Mouse (Mus musculus): ENCODE results near the gene Klc2. TPM values are rescaled to one million over a fixed set of nuclear protein-coding genes. Genes with fewer than 3 reads are reported as not detected.
"Not testable (repeated sequence)": the region's sequence is repeated elsewhere in the genome, so short reads cannot be mapped to it uniquely, and the experiment has no call there.

Klc2 gene
- polyA plus RNA-seq, 1 experiment from 2014 or later: 13.1 TPM

DNA sequence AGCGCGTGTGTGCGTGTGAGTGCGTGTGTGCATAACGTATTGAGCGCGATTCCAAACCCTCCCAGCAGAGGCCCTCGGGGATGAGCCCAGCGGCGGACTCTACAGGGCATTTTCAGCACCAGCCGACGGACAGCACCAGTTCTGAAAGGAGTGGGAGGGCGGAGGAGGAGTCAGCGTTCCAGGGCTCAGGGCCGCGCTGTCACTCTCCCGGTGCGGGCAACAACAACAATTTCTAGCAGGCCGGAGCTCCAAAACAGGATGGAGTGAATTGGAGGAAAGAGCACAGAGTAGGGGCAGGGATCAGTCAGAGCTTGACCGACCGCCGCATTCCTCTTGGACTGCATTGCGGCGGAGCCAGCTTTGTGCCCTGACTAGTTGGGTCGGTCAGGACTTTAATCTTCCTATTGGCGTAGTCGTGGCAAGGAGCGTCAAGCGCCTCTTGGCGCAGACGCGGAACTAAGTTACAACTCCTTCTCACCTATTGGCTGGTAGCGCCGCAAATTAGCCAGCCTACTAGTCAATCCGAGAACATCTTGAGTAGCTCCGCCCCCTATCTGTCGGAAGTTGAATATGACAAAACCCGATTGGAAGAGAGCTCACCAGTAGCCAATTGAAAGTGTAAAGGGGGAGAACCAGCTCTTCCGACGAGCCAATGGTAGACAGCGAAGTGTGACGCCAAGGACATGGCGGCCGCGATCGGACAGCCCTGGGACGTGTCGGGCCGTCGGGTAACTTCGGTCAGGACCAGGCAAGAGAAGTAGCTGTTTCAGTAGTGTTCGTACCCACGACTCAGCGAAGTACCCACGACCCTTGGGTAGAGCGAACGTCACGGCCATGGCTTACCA, 30.3 kb downstream of the Klc2 start, which contains the start of gene Yif1a:
Gene Yif1a (plus strand): TSS at position 655 of the 845 bp plus-strand sequence.
- Histone ChIP-seq H3K4me3 (ENCODE audit: low read depth, low read length) (peak within 1 kb of the TSS; percentile 77), H3K9me3 (ENCODE audit: control insufficient read depth, low read length) (no peaks in the 10 kb centered on the region), H3K4me2 (ENCODE audit: low read depth, low read length) (peak within 1 kb of the TSS; percentile 85), H3K9ac (ENCODE audit: low read depth, low read length) (peak within 1 kb of the TSS; percentile 78), H3K27me3 (replicated peaks; ENCODE audit: control insufficient read depth, insufficient read depth, low read length) (peaks cover 34% of the 10 kb centered on the region), H3K36me3 (ENCODE audit: control insufficient read depth, insufficient read depth, low read length) (peaks cover 39% of the 10 kb centered on the region), H3K4me1 (ENCODE audit: control insufficient read depth, insufficient read depth, low read length) (peaks cover 10% of the 10 kb centered on the region; the same call in 1 of the 2 replicates), H3K27ac (replicated peaks; ENCODE audit: low read depth, low read length) (peak within 1 kb of the TSS; percentile 78)
- ATAC-seq (ENCODE audit: low read depth) (peak; percentile 94), DNase-seq (ENCODE audit: low spot score) (peak; percentile 100)
- WGBS: 1% methylated on average over 57 of the region's 58 CpGs

- DNase-seq (ENCODE audit: low spot score); H3K4me3 ChIP-seq (ENCODE audit: low read depth, low read length); H3K9me3 ChIP-seq (ENCODE audit: control insufficient read depth, low read length); H3K4me2 ChIP-seq (ENCODE audit: low read depth, low read length); H3K27ac ChIP-seq (replicated peaks; ENCODE audit: low read depth, low read length); H3K4me1 ChIP-seq (ENCODE audit: control insufficient read depth, insufficient read depth, low read length); ATAC-seq (ENCODE audit: low read depth); H3K9ac ChIP-seq (ENCODE audit: low read depth, low read length): not testable (repeated sequence)
- WGBS: 52% methylated on average over 4 of the region's 4 CpGs
- H3K27me3 ChIP-seq (replicated peaks; ENCODE audit: control insufficient read depth, insufficient read depth, low read length): peaks cover 50% of the 10 kb centered on the region
- peaks cover 23% of the 10 kb centered on the region for H3K36me3 ChIP-seq (ENCODE audit: control insufficient read depth, insufficient read depth, low read length)
Observed at GRCm38 (mm10) chr19:5086533-5086932, 31.8 kb downstream of the Klc2 start.

DNA sequence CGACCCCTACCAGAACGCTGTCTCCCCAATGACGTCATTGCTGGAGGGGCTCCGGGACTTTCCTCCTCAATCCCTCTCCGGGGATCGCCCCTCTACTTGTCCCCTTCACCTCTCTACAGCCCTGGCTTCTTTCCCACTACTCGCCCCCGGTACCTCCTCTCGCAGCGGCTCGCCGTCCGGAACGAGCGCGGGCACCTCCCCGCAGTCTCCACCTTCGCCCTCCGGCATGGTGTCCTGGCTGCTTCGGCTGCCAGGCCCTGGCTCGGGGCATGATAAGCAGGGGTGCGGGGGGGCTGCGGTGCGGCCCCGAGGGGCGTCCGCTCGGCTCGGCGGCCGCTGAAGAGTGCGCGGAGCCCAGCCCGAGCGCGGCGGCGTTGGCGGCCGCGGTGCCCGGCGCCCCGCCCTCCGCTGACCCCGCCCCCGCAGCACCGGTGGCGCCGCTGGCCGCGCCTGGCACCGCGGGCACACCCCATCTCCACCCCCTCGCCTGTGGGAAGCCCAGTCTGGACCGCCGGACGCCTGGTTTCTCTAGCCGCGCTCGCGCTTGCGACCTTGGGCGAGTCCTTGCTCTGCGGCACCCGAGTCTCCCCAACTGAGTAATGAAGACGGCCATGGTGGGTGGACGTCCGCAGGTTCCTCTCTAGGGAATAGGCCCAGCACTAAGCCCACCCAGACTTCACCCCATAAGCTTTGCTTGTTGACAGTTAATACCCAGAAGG, 33.1 kb downstream of the Klc2 start, which contains the start of gene Tmem151a:
Gene Tmem151a (minus strand): TSS at position 387 of the 719 bp plus-strand sequence.
- H3K4me3 ChIP-seq (ENCODE audit: low read depth, low read length): peak within 1 kb of the TSS; percentile 49
- H3K4me2 ChIP-seq (ENCODE audit: low read depth, low read length): peak within 1 kb of the TSS; percentile 83
- H3K36me3 ChIP-seq (ENCODE audit: control insufficient read depth, insufficient read depth, low read length): peaks cover 11% of the 10 kb centered on the region
- ATAC-seq (ENCODE audit: low read depth): no peak
- H3K27ac ChIP-seq (replicated peaks; ENCODE audit: low read depth, low read length): no peak within 1 kb of the TSS
- H3K9me3 ChIP-seq (ENCODE audit: control insufficient read depth, low read length): no peaks in the 10 kb centered on the region
- WGBS: 1% methylated on average over 22 of the region's 69 CpGs
- H3K27me3 ChIP-seq (replicated peaks; ENCODE audit: control insufficient read depth, insufficient read depth, low read length): peaks cover 62% of the 10 kb centered on the region
- no peak for DNase-seq (ENCODE audit: low spot score)
- H3K4me1 ChIP-seq (ENCODE audit: control insufficient read depth, insufficient read depth, low read length): peaks cover 10% of the 10 kb centered on the region; the same call in 1 of the 2 replicates
- H3K9ac ChIP-seq (ENCODE audit: low read depth, low read length): peak within 1 kb of the TSS; percentile 61

- no peak for ATAC-seq (ENCODE audit: low read depth)
- Histone ChIP-seq H3K9me3 (ENCODE audit: control insufficient read depth, low read length) (no peaks in the 10 kb centered on the region), H3K4me3 (ENCODE audit: low read depth, low read length) (peak overlapping the region; percentile 49), H3K4me1 (ENCODE audit: control insufficient read depth, insufficient read depth, low read length) (peaks cover 10% of the 10 kb centered on the region; the same call in 1 of the 2 replicates), H3K27ac (replicated peaks; ENCODE audit: low read depth, low read length) (no peak overlapping the region), H3K27me3 (replicated peaks; ENCODE audit: control insufficient read depth, insufficient read depth, low read length) (peaks cover 62% of the 10 kb centered on the region), H3K36me3 (ENCODE audit: control insufficient read depth, insufficient read depth, low read length) (peaks cover 6% of the 10 kb centered on the region; the same call in 1 of the 2 replicates), H3K9ac (ENCODE audit: low read depth, low read length) (peak overlapping the region; percentile 61; the same call in 1 of the 2 replicates), H3K4me2 (ENCODE audit: low read depth, low read length) (peak overlapping the region; percentile 83)
- no peak for DNase-seq (ENCODE audit: low spot score)
- 8% methylated on average over 7 of the region's 15 CpGs for WGBS
Observed at GRCm38 (mm10) chr19:5084834-5085144, 33.6 kb downstream of the Klc2 start.

DNA sequence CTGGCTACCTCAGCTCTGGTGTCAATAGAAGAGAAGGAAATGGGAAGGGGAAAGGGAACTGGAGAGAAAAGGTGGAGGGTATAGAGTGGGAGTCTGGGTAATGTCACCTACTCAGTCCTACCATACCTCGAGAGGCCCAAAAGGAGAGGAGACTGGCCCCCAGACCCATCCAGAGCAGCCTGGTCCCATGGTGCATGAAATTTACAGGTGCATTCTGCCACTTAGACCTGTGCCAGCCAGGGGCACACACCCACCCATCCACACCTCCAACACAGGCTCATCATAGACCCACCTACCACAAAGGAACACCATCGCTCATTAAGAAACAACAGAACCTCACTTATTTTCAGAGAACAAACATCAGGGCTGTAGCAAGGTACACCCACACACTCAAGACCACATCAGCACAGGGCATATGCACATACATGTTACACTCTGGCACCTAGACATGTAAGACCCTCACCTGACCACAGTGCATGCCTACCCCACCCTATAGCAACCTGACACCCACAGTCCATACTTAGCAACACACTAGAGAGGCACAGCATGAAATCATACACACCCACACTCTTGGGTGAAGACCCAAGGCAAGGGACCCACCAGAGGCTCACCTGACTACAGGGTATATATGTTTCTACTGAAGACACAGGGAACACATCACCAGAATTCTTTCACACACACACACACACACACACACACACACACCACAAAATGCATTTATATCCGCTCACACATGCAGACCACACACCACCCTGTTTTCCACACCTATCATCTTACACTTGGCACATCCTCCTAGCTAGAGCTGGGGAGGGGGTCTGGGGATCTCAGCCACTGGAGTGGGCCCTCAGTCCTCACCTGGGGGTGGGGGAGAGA, 34.2 kb downstream of the Klc2 start:
- H3K27me3 ChIP-seq (replicated peaks; ENCODE audit: control insufficient read depth, insufficient read depth, low read length): peaks cover 62% of the 10 kb centered on the region
- 59% methylated on average over 3 of the region's 3 CpGs for WGBS
- no peaks in the 10 kb centered on the region for H3K9me3 ChIP-seq (ENCODE audit: control insufficient read depth, low read length)
- H3K4me3 ChIP-seq (ENCODE audit: low read depth, low read length): peak overlapping the region; percentile 49
- peaks cover under 1% of the 10 kb centered on the region; the same call in 1 of the 2 replicates for H3K36me3 ChIP-seq (ENCODE audit: control insufficient read depth, insufficient read depth, low read length)
- ATAC-seq (ENCODE audit: low read depth) (no peak), DNase-seq (ENCODE audit: low spot score) (no peak)
- H3K9ac ChIP-seq (ENCODE audit: low read depth, low read length): no peak overlapping the region; the same call in 1 of the 2 replicates
- peaks cover 7% of the 10 kb centered on the region; the same call in 1 of the 2 replicates for H3K4me1 ChIP-seq (ENCODE audit: control insufficient read depth, insufficient read depth, low read length)
- peak overlapping the region; percentile 83; the same call in 1 of the 2 replicates for H3K4me2 ChIP-seq (ENCODE audit: low read depth, low read length)
- H3K27ac ChIP-seq (replicated peaks; ENCODE audit: low read depth, low read length): no peak overlapping the region

GRCm38 (mm10) chr19:5082596-5082995, 35.8 kb downstream of the Klc2 start:
- peaks cover 62% of the 10 kb centered on the region for H3K27me3 ChIP-seq (replicated peaks; ENCODE audit: control insufficient read depth, insufficient read depth, low read length)
- ATAC-seq (ENCODE audit: low read depth) (no peak), DNase-seq (ENCODE audit: low spot score) (no peak)
- no peaks in the 10 kb centered on the region for H3K9me3 ChIP-seq (ENCODE audit: control insufficient read depth, low read length)
- no peak overlapping the region for H3K4me3 ChIP-seq (ENCODE audit: low read depth, low read length)
- no peaks in the 10 kb centered on the region for H3K36me3 ChIP-seq (ENCODE audit: control insufficient read depth, insufficient read depth, low read length)
- WGBS: 70% methylated on average over 22 of the region's 24 CpGs
- no peak overlapping the region for H3K27ac ChIP-seq (replicated peaks; ENCODE audit: low read depth, low read length)
- no peak overlapping the region for H3K9ac ChIP-seq (ENCODE audit: low read depth, low read length)
- no peak overlapping the region for H3K4me2 ChIP-seq (ENCODE audit: low read depth, low read length)
- peaks cover 4% of the 10 kb centered on the region; the same call in 1 of the 2 replicates for H3K4me1 ChIP-seq (ENCODE audit: control insufficient read depth, insufficient read depth, low read length)

DNA sequence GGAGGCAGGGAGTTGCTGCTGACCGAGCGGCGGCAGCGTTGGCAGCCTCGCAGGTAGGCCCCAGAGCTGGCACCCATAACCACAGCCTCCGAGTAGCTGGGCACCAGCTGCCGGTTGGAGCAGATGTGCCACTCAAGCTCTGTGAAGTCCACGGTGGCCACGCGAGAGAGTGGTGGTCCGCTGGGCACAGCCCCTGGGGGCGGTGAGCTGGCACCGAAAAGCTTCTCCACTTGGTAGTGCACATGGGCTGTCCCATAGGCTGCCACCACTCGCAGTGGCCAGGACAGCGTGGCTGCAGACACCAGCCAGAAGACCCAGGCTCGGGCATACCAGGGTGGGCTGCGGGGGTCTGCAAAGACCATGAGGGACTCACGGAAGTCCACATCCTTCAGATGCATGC, 36.4 kb downstream of the Klc2 start:
- H3K4me1 ChIP-seq (ENCODE audit: control insufficient read depth, insufficient read depth, low read length): no peaks in the 10 kb centered on the region
- WGBS: 72% methylated on average over 14 of the region's 18 CpGs
- H3K4me3 ChIP-seq (ENCODE audit: low read depth, low read length): no peak overlapping the region
- ATAC-seq (ENCODE audit: low read depth) (no peak), DNase-seq (ENCODE audit: low spot score) (no peak)
- no peak overlapping the region for H3K9ac ChIP-seq (ENCODE audit: low read depth, low read length)
- H3K9me3 ChIP-seq (ENCODE audit: control insufficient read depth, low read length): no peaks in the 10 kb centered on the region
- no peaks in the 10 kb centered on the region for H3K36me3 ChIP-seq (ENCODE audit: control insufficient read depth, insufficient read depth, low read length)
- no peak overlapping the region for H3K27ac ChIP-seq (replicated peaks; ENCODE audit: low read depth, low read length)
- H3K4me2 ChIP-seq (ENCODE audit: low read depth, low read length): no peak overlapping the region
- peaks cover 62% of the 10 kb centered on the region for H3K27me3 ChIP-seq (replicated peaks; ENCODE audit: control insufficient read depth, insufficient read depth, low read length)

DNA sequence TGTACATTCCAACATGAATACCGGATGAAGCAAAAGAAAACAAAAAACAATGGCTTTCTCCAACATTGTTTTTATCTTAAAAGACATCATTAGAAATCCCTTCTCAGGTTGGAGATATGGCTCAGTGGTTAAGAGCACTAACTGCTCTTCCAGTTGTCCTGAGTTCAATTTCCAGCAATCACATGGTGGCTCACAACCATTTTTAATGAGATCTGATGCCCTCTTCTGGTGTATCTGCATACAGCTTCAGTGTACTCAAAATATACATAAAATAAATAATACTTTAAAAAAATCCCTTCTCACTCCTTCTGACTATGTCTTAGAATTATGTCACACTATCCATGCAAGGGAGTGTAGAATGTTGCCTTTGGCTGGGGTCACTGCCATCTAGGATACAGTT, 39.1 kb downstream of the Klc2 start:
- no peak for DNase-seq (ENCODE audit: low spot score)
- Histone ChIP-seq H3K27ac (replicated peaks; ENCODE audit: low read depth, low read length) (no peak overlapping the region), H3K9me3 (ENCODE audit: control insufficient read depth, low read length) (no peaks in the 10 kb centered on the region), H3K4me2 (ENCODE audit: low read depth, low read length) (no peak overlapping the region), H3K27me3 (replicated peaks; ENCODE audit: control insufficient read depth, insufficient read depth, low read length) (peaks cover 40% of the 10 kb centered on the region), H3K36me3 (ENCODE audit: control insufficient read depth, insufficient read depth, low read length) (no peaks in the 10 kb centered on the region), H3K9ac (ENCODE audit: low read depth, low read length) (no peak overlapping the region), H3K4me3 (ENCODE audit: low read depth, low read length) (no peak overlapping the region), H3K4me1 (ENCODE audit: control insufficient read depth, insufficient read depth, low read length) (no peaks in the 10 kb centered on the region)
- no peak for ATAC-seq (ENCODE audit: low read depth)
- WGBS: 80% methylated on average over 1 of the region's 1 CpGs

Data from embryonic facial prominence, embryonic 14.5 days (tissue).